Mouse (Mus musculus): ENCODE measurements at regions not wholly inside any gene's neighbourhood (a gene's known extent, or its start where the extent isn't known, plus 50 kb on each side); places are given as distances from the start of the nearest gene placed in this dataset.

DNA sequence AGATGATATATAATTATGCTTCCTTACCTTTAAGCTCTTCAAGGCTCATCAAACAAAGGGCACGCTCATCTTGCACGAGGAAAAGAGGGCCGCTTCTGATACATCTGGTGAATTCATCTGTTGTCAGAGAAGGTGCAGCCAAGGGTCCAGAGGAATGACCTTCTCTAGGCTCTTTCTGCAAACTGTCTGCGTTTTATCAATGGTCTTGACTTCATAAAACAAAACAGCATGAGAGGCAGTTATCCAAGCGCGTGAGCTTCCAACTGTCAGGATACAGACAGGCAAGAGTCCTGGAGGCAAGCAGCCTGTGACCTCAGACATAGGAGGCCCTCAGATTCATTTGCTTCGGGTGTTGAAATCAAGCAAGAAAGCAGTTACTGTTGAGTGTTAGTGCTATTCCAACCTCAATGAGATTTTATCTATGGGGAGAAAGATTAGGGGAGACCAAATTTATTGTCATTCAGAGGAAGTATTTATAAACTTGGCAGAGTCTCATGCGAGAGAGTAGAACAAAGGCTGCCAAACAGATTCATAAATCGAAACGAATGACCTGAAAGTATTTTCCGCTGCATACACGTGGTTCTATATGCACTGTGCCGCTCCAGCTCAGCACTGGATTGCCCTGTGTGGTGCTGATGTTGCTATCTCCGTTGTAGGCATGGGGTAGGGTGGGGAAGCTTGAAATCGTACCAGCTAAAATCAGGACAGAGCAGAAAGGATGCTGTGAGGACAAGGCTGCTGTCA is 107.2 kb upstream of the Vangl1 start:
- DNase-seq (ENCODE audit: low spot score), result no peak

DNA sequence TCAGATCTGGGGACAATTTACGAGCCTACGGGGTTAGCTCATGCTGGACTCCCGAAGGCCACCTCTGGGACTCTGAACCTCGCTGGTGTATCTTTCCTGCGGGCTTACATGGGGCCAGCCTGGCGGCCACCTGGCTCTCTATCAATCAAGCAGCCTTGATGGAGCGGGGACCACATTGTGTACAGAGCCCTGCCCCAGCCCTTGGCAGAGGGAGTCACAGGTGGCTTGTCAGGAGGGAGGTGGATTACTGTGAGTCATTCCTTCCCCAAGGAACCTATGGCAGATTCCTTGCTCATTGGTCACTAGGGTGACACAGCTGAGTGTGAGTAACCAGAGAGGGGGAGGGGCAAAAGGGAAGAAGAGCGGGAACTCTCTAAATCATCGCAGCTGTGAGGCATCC is 105.8 kb upstream of the Vangl1 start:
- DNase-seq (ENCODE audit: low spot score), result no peak

DNA sequence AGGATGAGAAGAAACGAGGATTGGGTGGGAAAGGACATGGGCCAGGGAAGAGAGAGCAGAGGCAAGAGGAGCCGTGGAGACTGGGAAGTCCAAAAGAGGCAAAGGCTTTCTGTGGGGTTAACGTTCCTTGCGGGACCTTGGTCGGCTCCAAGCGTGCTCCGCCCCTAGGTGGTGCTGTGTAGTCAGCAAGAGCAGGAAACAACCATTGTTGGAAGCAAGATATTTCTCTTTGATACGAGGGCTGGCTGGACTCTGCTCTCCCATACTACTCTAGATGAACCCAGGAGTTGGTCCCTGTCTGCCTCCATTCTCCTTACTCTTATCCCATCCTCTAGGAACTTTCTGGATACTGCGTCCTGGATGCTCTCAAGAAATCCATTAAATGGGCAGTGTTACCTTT is 105.3 kb upstream of the Vangl1 start:
- peak; percentile 59 for DNase-seq (ENCODE audit: low spot score)

DNA sequence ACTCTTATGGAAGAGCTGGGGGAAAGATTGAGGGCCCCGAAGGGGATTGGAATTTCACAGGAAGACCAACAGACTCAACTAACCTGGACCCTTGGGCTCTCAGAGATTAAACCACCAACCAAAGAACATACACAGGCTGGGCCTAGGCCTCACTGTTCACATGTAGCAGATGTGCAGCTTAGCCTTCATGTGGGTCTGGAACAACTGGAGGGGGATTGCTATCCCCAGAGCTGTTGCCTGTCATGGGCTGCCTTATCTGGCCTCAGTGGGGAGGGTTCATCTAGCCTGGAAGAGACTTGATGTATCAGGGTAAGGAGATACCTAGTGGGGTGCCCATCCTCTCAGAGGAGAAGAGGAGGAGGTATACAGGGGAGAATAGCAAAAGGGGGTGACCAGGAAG is 103.2 kb upstream of the Vangl1 start:
- no peak for DNase-seq (ENCODE audit: low spot score)

DNA sequence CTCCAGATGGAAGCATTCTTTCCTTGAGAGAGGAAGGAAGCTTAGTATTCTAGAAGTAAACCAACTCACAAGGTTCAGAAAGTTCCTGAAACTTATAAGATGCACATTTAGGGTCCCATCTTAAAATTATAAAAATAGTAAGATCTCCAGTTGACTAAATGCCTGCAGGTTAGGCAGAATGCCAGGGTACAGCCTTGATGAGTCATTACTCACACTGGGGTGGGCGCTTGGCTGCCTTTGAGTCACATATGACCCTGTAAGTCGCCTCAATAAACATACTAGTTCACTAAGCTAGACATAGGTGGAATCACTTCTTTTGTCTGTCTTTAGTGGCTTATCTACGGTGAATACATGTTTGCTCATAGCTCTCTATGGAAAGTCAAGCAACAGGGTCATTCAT is 87.9 kb upstream of the Vangl1 start:
- no peak for DNase-seq (ENCODE audit: low spot score)

DNA sequence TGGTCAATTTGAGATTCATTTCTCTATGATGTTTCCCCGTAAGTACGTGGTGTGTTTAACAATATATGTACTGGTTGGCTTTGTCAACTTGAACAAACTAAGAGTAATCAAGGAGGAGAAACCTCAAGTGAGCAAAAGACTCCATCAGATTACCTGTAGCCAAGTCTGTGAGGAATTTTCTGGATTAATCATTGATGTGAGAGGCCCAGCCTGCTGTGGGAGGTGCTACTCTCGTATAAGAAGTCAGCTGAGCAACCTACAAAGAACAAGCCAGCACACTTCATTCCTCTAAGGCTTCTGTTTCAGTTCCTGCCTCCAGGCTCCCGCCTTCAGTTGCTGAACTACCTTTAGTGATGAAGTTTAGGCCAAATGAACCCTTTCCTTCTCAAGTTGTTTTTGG is 77.5 kb upstream of the Vangl1 start:
- DNase-seq (ENCODE audit: low spot score), result no peak

DNA sequence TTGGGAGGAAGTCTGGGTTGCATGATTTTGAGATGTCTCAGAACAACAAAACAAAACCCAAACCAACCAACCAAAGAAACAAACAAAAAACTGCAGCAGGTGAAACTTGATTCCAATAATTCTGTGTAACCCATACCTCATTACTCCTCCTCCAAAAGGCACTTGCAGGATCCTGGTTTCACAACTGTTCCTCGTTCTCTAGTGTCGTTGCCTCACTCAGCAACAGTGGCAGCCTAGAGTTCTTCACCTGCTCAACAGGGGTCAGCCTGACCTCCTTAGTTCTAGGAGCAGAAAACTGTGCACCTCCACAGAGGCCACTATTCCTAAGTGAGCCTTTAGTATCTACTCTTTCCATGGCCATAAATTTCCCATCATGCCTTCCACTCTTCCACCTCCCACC is 72.3 kb upstream of the Vangl1 start:
- no peak for DNase-seq (ENCODE audit: low spot score)

DNA sequence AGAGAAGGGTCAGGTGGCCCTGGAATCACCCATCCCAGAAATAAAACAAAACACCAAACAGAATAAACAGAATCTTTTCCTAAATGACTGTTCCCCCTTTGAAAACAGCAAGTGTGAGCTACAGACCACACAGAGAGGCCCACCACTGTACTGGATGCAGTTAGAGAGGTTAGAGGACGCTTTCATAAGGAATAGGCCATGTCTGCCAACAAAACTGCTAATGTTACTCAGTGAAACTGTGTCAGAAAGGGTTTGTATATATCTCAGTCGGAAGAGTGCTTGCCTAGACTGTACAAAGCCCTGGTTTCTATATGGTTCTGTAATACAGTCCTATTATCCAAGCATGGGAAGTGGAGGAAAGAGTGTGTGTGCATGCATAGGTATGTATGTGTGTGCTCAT is 71.8 kb upstream of the Vangl1 start:
- DNase-seq (ENCODE audit: low spot score), result no peak

DNA sequence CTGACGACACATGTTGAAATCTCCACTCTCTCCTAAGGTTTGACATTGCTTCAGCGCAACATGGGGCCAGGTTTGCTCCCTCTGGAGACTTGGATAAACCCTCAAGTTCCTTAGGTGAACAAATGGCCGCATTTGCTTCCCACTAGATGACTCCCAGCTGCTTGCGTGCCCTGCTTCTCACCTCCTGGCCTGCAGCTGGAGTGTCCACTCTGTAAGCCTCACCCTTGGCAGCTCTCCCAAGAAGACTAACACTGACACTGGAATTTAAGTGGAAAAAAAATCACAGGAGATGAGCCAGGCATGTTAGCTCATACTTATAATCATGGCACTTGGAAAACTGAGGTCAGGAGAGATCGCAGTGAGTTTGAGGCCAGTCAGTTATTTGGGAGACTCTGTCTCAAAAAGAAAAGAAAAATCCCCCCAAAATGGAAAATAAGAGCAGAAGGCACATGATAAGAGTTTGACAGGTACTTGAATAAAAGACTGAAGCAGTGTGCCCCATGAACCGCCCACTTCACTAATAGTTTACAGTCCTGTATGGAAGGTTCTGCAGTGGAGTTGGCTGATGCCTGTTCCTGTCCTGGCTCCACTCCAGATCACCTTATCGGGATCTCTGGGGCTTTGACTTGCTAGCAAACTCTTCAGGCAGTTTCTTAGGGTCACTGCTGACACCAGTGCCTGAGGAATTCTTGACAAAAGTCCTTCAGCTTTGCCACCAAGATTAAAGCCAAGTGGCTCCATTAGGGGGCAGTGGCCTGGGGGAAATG is 70.9 kb upstream of the Vangl1 start:
- DNase-seq (ENCODE audit: low spot score), result peak; percentile 11

DNA sequence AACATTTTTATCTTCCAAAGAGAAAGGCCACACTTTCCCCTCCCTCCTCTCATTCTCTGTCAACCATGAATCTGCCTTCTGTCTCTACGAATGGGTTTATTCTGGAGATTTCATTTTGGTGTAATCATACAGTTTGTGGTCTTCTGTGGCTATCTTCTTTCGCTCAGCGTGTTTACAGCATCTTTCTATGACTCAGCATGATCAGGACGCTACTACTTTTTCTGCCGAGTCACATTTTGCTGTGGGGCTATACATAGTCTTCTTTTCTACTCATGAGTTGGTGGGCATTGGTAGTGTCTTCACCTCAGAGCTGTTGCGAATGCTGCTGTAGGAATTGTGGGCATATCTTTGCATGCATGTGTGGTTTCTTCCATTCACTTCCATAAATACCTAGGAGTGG is 66.3 kb upstream of the Vangl1 start:
- no peak for DNase-seq (ENCODE audit: low spot score)

DNA sequence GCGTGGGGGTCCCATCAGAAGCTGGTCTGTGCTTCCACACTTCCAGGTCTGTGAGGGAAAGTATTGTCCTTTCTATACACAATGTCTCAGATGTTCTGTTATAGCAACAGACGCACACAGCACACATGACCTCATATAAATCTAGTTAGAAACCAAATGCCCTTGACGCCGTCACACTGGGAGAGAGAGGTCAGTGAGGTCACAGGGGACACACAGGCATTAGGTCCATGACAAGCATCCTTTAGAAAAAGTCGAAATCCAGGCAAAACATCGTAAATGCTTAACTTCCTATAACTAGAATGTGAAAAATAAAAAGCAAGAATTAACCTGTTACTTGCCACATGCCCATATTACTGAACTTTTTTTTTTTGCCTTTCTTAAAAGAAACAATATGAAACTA is 65.8 kb upstream of the Vangl1 start:
- DNase-seq (ENCODE audit: low spot score), result no peak

DNA sequence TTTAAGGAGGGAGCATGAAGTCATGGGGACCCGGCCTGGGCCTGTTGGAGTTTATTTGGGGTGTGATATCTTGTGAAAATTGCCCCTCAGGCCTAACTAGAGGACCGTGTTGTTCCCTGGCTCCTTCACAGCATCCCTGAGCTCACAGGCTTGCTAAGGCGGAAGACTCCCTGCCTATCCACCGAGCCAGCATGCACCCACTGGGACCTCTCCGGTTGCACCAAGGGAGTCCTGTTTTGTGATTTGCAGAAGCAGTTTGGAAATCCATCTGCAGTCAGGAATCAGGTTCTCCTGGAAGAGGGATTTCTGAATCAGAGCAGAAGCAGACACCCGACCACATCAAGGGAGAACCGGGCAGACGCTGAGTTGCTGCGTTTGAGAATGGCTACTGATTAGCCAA is 61.6 kb upstream of the Vangl1 start:
- DNase-seq (ENCODE audit: low spot score), result no peak

DNA sequence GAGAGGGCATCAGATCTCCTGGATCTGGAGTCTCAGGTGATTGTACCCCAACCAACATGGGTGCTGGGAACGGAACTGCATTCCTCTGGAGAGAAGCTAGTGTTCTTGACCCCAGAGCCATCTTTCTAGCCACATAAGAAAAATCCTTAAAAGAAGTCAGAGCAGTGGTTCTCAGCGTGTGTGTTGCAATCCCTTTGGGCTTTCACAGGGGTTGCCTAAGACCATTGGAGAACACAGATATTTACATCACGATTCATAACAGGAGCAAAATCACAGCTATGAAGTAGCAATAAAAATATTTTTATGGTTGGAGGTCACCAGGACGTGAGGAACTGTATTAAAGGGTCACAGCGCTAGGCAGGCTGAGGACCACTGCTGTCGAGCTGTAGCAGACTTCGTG is 60.7 kb upstream of the Vangl1 start:
- no peak for DNase-seq (ENCODE audit: low spot score)

DNA sequence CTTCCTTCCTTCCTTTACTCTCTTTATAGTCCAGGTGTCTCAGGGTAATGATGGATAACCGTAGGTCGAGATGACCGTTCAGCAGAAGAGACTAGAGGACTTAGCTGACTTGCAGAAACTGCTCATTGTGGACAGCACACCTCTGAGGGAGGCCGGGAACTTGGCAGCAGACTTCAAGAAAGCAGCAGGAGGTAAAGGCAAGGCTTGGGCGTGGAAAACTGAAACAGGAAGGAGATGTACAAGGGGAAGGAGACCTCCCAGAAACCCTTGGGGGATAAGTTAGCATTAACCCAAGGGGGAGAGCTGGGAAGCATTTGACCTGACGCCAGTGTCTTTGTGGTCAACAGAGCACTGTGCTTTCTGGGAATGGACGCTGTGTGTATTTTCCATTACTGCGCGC is 58.8 kb upstream of the Vangl1 start:
- DNase-seq (ENCODE audit: low spot score), result no peak

DNA sequence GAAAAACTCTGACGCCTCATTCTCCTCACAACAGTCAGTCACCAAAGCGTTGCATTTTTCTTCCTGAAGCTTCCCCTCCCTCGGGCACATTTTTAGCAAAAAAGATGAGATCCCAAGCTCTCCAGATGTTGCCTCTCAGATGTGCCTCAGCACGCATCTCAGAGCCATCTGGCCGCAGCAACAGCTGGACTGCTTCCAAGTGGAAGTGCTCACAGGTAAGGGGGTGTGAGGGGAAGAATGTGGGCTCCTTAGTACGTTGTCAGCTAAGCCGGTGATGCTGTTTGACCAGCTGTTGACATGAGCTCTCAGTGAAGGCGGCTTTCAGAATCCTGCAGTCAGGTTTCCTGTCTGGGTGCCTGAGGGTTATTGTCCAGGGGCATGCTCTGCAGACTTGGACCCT is 58.2 kb upstream of the Vangl1 start:
- no peak for DNase-seq (ENCODE audit: low spot score)

DNA sequence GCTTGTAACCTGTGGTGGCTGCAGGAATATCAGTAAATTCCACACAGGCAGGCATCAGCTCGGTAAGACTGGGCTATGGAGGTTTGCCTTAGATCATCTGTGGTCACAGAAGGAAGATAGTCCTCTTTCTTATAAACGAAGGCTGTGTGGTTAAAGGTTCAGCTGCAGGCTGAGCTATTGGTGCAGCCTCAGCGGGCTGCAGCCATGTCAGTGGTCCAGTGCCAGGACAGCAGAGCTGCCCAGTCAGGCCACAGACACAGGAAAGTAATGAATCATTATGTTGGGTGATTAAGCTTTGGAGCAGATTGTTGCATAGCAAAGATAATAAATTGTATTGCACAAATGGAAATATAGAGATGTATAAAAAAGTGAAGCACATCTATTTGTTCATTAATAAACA is 57.0 kb upstream of the Vangl1 start:
- DNase-seq (ENCODE audit: low spot score), result no peak
